Mouse (Mus musculus): ENCODE data around the gene Olfr1494. TPM values are rescaled to one million over a fixed set of nuclear protein-coding genes. Genes with fewer than 3 reads are reported as not detected.

Olfr1494 gene
- not detected in 2 replicates for polyA plus RNA-seq (2015; fragmentation: Nextera tagmentation; extraction: Ambion mirVana)

DNA sequence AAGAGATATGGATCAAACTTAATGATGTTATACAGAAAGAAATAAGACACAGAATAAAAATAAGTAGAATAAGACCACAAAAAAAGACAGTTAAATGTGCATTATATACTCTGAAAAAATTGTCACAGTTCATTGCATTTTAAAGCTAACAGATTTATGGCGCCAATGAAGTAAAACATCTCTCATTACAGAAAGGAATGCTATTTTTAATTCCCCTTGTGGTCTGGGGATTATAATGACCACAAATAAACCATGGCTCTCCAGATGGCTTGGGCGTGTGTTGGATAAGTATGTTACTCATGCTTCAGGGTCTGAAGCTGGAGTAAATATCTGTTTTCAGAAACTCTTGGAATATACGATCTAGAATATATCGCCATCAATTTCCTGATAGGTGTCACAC lies at the start of gene Olfr1494:
Olfr1494 (plus strand) TSS at position 301 of the 400 bp plus-strand sequence.
- no peak for ATAC-seq (ENCODE audit: low FRiP score, low read depth)

GRCm38 (mm10) chr19:13696968-13697367 lies 42.6 kb upstream of the Olfr1494 start, which contains the start of gene Olfr1491:
TSS of gene Olfr1491 (plus strand) at chr19:13697268.
- WGBS: 76% methylated on average over 3 of the region's 3 CpGs
- Histone ChIP-seq H3K27me3 (no peaks in the 10 kb centered on the region), H3K4me1 (no peaks in the 10 kb centered on the region), H3K9ac (no peak within 1 kb of the TSS), H3K36me3 (no peaks in the 10 kb centered on the region), H3K4me2 (replicated peaks) (no peak within 1 kb of the TSS), H3K9me3 (no peaks in the 10 kb centered on the region), H3K4me3 (no peak within 1 kb of the TSS), H3K27ac (no peak within 1 kb of the TSS)
- no peak for ATAC-seq (ENCODE audit: low FRiP score, low read depth)

More for the DNA sequence above, at the start of gene Olfr1494:
- H3K4me3 ChIP-seq: no peak within 1 kb of the TSS
- no peak within 1 kb of the TSS for H3K27ac ChIP-seq
- no peaks in the 10 kb centered on the region for H3K36me3 ChIP-seq
- WGBS: 78% methylated on average over 4 of the region's 4 CpGs
- no peaks in the 10 kb centered on the region for H3K4me1 ChIP-seq
- no peak within 1 kb of the TSS for H3K9ac ChIP-seq
- H3K27me3 ChIP-seq: no peaks in the 10 kb centered on the region
- no peak within 1 kb of the TSS for H3K4me2 ChIP-seq (replicated peaks)
- no peaks in the 10 kb centered on the region for H3K9me3 ChIP-seq

GRCm38 (mm10) chr19:13722978-13723377 lies 16.6 kb upstream of the Olfr1494 start, which contains the start of gene Olfr1493-ps1:
TSS of gene Olfr1493-ps1 (plus strand) at chr19:13723278.
- Histone ChIP-seq H3K9me3 (no peaks in the 10 kb centered on the region), H3K27ac (no peak within 1 kb of the TSS), H3K36me3 (no peaks in the 10 kb centered on the region), H3K4me1 (no peaks in the 10 kb centered on the region), H3K9ac (no peak within 1 kb of the TSS), H3K27me3 (no peaks in the 10 kb centered on the region), H3K4me2 (replicated peaks) (no peak within 1 kb of the TSS), H3K4me3 (no peak within 1 kb of the TSS)
- ATAC-seq (ENCODE audit: low FRiP score, low read depth): no peak
- 61% methylated on average over 2 of the region's 2 CpGs for WGBS

GRCm38 (mm10) chr19:13749366-13749765 lies 9.8 kb downstream of the Olfr1494 start:
- ATAC-seq (ENCODE audit: low FRiP score, low read depth): no peak
- Histone ChIP-seq H3K4me1 (no peaks in the 10 kb centered on the region), H3K36me3 (no peaks in the 10 kb centered on the region), H3K4me2 (replicated peaks) (no peak overlapping the region), H3K9ac (no peak overlapping the region), H3K9me3 (no peaks in the 10 kb centered on the region), H3K27ac (no peak overlapping the region), H3K4me3 (no peak overlapping the region), H3K27me3 (no peaks in the 10 kb centered on the region)
- WGBS: 93% methylated on average over 1 of the region's 1 CpGs

DNA sequence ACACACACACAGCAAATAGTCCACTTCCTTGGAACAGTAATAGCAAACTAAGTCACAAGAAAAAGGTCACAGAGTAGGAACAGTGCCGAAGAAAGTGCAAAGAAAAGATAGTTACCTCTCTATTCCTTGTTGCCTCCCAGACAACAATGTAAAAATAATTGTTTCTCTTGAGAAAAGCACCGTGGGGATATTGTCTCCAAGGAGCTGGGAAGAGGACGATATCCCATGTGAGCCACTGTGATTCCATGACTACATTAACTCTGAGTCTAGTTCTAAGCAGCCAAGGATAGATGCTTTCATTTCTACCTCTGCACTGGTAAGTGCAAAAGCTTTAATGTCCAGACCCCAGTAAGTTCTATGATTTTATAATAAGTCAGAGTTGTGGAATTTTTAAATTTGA lies 24.8 kb downstream of the Olfr1494 start, which contains the start of gene Olfr1495:
Olfr1495 (plus strand) TSS at position 301 of the 400 bp plus-strand sequence.
- Histone ChIP-seq H3K9ac (no peak within 1 kb of the TSS), H3K36me3 (no peaks in the 10 kb centered on the region), H3K4me1 (no peaks in the 10 kb centered on the region), H3K27me3 (no peaks in the 10 kb centered on the region), H3K4me2 (replicated peaks) (no peak within 1 kb of the TSS), H3K4me3 (no peak within 1 kb of the TSS), H3K27ac (no peak within 1 kb of the TSS), H3K9me3 (no peaks in the 10 kb centered on the region)
- 87% methylated on average over 3 of the region's 3 CpGs for whole genome bisulfite sequencing
- ATAC-seq (ENCODE audit: low FRiP score, low read depth): no peak

GRCm38 (mm10) chr19:13768565-13769276 lies 29.2 kb downstream of the Olfr1494 start:
- Histone ChIP-seq H3K9ac (no peak overlapping the region), H3K27me3 (no peaks in the 10 kb centered on the region), H3K9me3 (peaks cover 2% of the 10 kb centered on the region; the same call in 1 of the 2 replicates), H3K36me3 (no peaks in the 10 kb centered on the region), H3K4me2 (replicated peaks) (no peak overlapping the region), H3K4me3 (no peak overlapping the region), H3K27ac (no peak overlapping the region), H3K4me1 (no peaks in the 10 kb centered on the region)
- no peak for ATAC-seq (ENCODE audit: low FRiP score, low read depth)
- 93% methylated on average over 9 of the region's 9 CpGs for WGBS

GRCm38 (mm10) chr19:13777578-13777977 lies 38.0 kb downstream of the Olfr1494 start, which contains the start of gene Olfr1496:
TSS of gene Olfr1496 (plus strand) at chr19:13777878.
- Histone ChIP-seq H3K4me2 (replicated peaks) (no peak within 1 kb of the TSS), H3K4me3 (no peak within 1 kb of the TSS), H3K36me3 (no peaks in the 10 kb centered on the region), H3K9ac (no peak within 1 kb of the TSS), H3K27ac (no peak within 1 kb of the TSS), H3K27me3 (no peaks in the 10 kb centered on the region), H3K9me3 (no peaks in the 10 kb centered on the region), H3K4me1 (no peaks in the 10 kb centered on the region)
- no peak for ATAC-seq (ENCODE audit: low FRiP score, low read depth)
- WGBS: 92% methylated on average over 1 of the region's 1 CpGs

- Histone ChIP-seq H3K27ac (no peak within 1 kb of the TSS), H3K4me3 (no peak within 1 kb of the TSS), H3K9ac (no peak within 1 kb of the TSS), H3K27me3 (no peaks in the 10 kb centered on the region), H3K9me3 (no peaks in the 10 kb centered on the region), H3K36me3 (no peaks in the 10 kb centered on the region), H3K4me2 (replicated peaks) (no peak within 1 kb of the TSS), H3K4me1 (no peaks in the 10 kb centered on the region)
- no peak for ATAC-seq (ENCODE audit: low FRiP score, low read depth)
These were observed 58.6 kb downstream of the Olfr1494 start, which contains the start of gene Olfr1497 for GRCm38 (mm10) chr19:13798102-13798501. TSS of gene Olfr1497 (minus strand) at chr19:13798202.

Other genes with a start within 250 kb of the Olfr1494 start
- not detected in 2 replicates for gene Olfr1477, start 239.2 kb upstream of the Olfr1494 start, polyA plus RNA-seq (2015; fragmentation: Nextera tagmentation; extraction: Ambion mirVana)
- not detected in 2 replicates for gene Olfr1480, start 211.8 kb upstream of the Olfr1494 start, polyA plus RNA-seq (2015; fragmentation: Nextera tagmentation; extraction: Ambion mirVana)
- gene Olfr1484, start 156.2 kb upstream of the Olfr1494 start, polyA plus RNA-seq (2015; fragmentation: Nextera tagmentation; extraction: Ambion mirVana): not detected in 2 replicates
- not detected in 2 replicates for gene Olfr1487, start 122.4 kb upstream of the Olfr1494 start, polyA plus RNA-seq (2015; fragmentation: Nextera tagmentation; extraction: Ambion mirVana)
- gene Olfr1489, start 108.1 kb upstream of the Olfr1494 start, polyA plus RNA-seq (2015; fragmentation: Nextera tagmentation; extraction: Ambion mirVana): not detected in 2 replicates
- not detected in 2 replicates for gene Olfr1490, start 88.6 kb upstream of the Olfr1494 start, polyA plus RNA-seq (2015; fragmentation: Nextera tagmentation; extraction: Ambion mirVana)
- not detected in 2 replicates for gene Olfr1491, start 42.5 kb upstream of the Olfr1494 start, polyA plus RNA-seq (2015; fragmentation: Nextera tagmentation; extraction: Ambion mirVana)
- gene Olfr1493-ps1, start 16.4 kb upstream of the Olfr1494 start, polyA plus RNA-seq (2015; fragmentation: Nextera tagmentation; extraction: Ambion mirVana): not detected in 2 replicates
- not detected in 2 replicates for gene Olfr1495, start 24.9 kb downstream of the Olfr1494 start, polyA plus RNA-seq (2015; fragmentation: Nextera tagmentation; extraction: Ambion mirVana)
- not detected in 2 replicates for gene Olfr1496, start 38.1 kb downstream of the Olfr1494 start, polyA plus RNA-seq (2015; fragmentation: Nextera tagmentation; extraction: Ambion mirVana)
- gene Olfr1497, start 58.5 kb downstream of the Olfr1494 start, polyA plus RNA-seq (2015; fragmentation: Nextera tagmentation; extraction: Ambion mirVana): not detected in 2 replicates
- gene Olfr1499, start 79.7 kb downstream of the Olfr1494 start, polyA plus RNA-seq (2015; fragmentation: Nextera tagmentation; extraction: Ambion mirVana): not detected in 2 replicates
- not detected in 2 replicates for gene Olfr1500, start 90.8 kb downstream of the Olfr1494 start, polyA plus RNA-seq (2015; fragmentation: Nextera tagmentation; extraction: Ambion mirVana)
- gene Olfr1501, start 111.0 kb downstream of the Olfr1494 start, polyA plus RNA-seq (2015; fragmentation: Nextera tagmentation; extraction: Ambion mirVana): not detected in 2 replicates
- not detected in 2 replicates for gene Olfr1502, start 122.1 kb downstream of the Olfr1494 start, polyA plus RNA-seq (2015; fragmentation: Nextera tagmentation; extraction: Ambion mirVana)
- gene Olfr1504, start 158.2 kb downstream of the Olfr1494 start, polyA plus RNA-seq (2015; fragmentation: Nextera tagmentation; extraction: Ambion mirVana): not detected in 2 replicates
- not detected in 2 replicates for gene Olfr1505, start 173.8 kb downstream of the Olfr1494 start, polyA plus RNA-seq (2015; fragmentation: Nextera tagmentation; extraction: Ambion mirVana)